Mouse (Mus musculus) stomach, postnatal 0 days (tissue): Measurements from ENCODE around the gene Slc9a1.

Source experiments
- CTCF ChIP-seq: IDR thresholded peaks from 2 replicates; pipeline ENCODE4 v1.5.1; 2016; ENCODE audit warnings: antibody characterized with exemption, low read depth, mild to moderate bottlenecking, moderate library complexity
- EP300 ChIP-seq: optimal IDR thresholded peaks from 2 replicates; pipeline ENCODE3; 2016; ENCODE audit warnings: antibody characterized with exemption

DNA sequence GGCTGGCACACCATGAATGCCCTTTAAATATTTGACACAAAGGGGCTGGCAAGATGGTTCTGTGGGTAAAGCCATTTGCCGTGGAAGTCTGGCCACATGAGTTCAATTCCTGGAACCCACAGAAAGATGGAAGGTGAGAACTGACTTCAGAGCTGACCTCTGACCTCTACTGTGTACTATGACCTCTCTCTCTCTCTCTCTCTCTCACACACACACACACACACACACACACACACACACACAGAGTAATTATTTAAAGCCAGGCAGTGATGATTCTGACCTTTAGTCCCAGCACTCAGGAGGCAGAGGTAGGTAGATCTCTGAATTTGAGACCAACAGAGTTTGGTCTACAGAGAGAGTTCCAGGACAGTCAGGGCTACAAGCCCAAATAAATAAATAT is 90.5 kb downstream of the Slc9a1 start:
- TF ChIP-seq CTCF, result no peak
- no peak for TF ChIP-seq EP300
